Mouse (Mus musculus) liver, embryonic 11.5 days (tissue): ENCODE data around the gene Nav2. TPM values are rescaled to one million over a fixed set of nuclear protein-coding genes. Genes with fewer than 3 reads are reported as not detected.

ENCODE experiments used
- ATAC-seq: fragments of 200-750 bp; cut with Nextera tagmentation; replicated peaks from 2 replicates; pipeline ENCODE4 v1.8.0; 2017; ENCODE audit warnings: moderate number of reproducible peaks, mild to moderate bottlenecking, moderate TSS enrichment, moderate library complexity; ENCODE audit not compliant: low FRiP score
- DNase-seq: peaks from one replicate; pipeline ENCODE4 v3.0.0-alpha.2; 2017; ENCODE audit warnings: low spot score
- H3K27ac ChIP-seq: fragments of 300-500 bp; sonication (generic); 2 replicates; pipeline ENCODE4 v1.5.1; 2014; ENCODE audit warnings: mild to moderate bottlenecking, low read depth, low read length, control low read depth
- H3K27me3 ChIP-seq: fragments of 300-500 bp; sonication (generic); replicated peaks from 2 replicates; pipeline ENCODE4 v1.6.1; 2014; ENCODE audit warnings: low read length, mixed read lengths; ENCODE audit not compliant: control insufficient read depth, insufficient read depth
- H3K36me3 ChIP-seq: fragments of 300-500 bp; sonication (generic); 2 replicates; pipeline ENCODE4 v1.6.1; 2014; ENCODE audit warnings: mild to moderate bottlenecking, low read length, moderate library complexity, mixed read lengths; ENCODE audit not compliant: control insufficient read depth, insufficient read depth
- H3K4me1 ChIP-seq: fragments of 300-500 bp; sonication (generic); replicated peaks from 2 replicates; pipeline ENCODE4 v1.6.1; 2014; ENCODE audit warnings: low read length, mixed read lengths; ENCODE audit not compliant: control insufficient read depth, insufficient read depth
- H3K4me2 ChIP-seq: fragments of 300-500 bp; sonication (generic); 2 replicates; pipeline ENCODE4 v1.6.1; 2014; ENCODE audit warnings: mild to moderate bottlenecking, control low read depth, moderate library complexity
- H3K4me3 ChIP-seq: fragments of 300-500 bp; sonication (generic); 2 replicates; pipeline ENCODE4 v1.5.1; 2014; ENCODE audit warnings: low read depth, low read length, control low read depth
- H3K9ac ChIP-seq: fragments of 300-500 bp; sonication (generic); 2 replicates; pipeline ENCODE4 v1.6.1; 2014; ENCODE audit warnings: low read depth, low read length, control low read depth
- H3K9me3 ChIP-seq: fragments of 300-500 bp; sonication (generic); 2 replicates; pipeline ENCODE4 v1.6.1; 2016; ENCODE audit warnings: low read length, inconsistent platforms, mixed read lengths; ENCODE audit not compliant: control insufficient read depth
- WGBS: fragments of 180-500 bp; shearing (Covaris S2); extraction: QIAGEN DNeasy Blood & Tissue Kit; methylation state at CpG from one replicate; pipeline ENCODE4 v1.1.7; 2014; 5-methylcytosine and 5-hydroxymethylcytosine counted together
- polyA plus RNA-seq: library from polyadenylated mRNA; unstranded; fragments of >200 nt; fragmentation: Nextera tagmentation; extraction: Ambion mirVana; gene quantifications from 2 replicates; pipeline ENCODE4 v1.2.1, GENCODE M21; 2014

The Nav2 gene
- polyA plus RNA-seq, 1 experiment from 2014 or later, result 6.2 TPM

DNA sequence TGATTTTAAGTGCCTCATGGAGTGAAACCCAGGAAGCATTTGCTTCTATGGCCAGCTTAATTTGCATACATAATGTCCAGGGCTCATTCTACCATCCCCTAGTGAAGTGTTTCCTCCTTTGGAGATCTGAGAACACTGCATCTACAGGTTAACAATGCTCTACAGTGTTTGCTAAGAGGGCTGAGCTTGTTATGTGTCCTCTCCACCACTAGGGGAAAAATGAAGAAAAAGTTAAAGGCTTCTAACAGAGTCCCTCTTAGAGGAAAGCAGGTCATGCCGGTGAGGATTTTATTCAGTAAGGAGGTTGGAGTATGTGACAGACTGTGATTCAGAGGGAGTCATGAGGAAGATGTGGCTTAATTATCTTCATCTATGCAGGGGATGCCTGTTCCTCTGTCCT, 103.5 kb downstream of the Nav2 start:
- DNase-seq, result no peak
- no peak overlapping the region for H3K4me2 ChIP-seq
- no peak overlapping the region for H3K9ac ChIP-seq
- ATAC-seq, result no peak
- H3K27ac ChIP-seq, result no peak overlapping the region
- no peak overlapping the region for H3K4me3 ChIP-seq
- H3K4me1 ChIP-seq, result no peaks in the 10 kb centered on the region
- no peaks in the 10 kb centered on the region for H3K27me3 ChIP-seq
- no peaks in the 10 kb centered on the region for H3K36me3 ChIP-seq
- 71% methylated on average over 1 of the region's 1 CpGs for WGBS
- H3K9me3 ChIP-seq, result no peaks in the 10 kb centered on the region

DNA sequence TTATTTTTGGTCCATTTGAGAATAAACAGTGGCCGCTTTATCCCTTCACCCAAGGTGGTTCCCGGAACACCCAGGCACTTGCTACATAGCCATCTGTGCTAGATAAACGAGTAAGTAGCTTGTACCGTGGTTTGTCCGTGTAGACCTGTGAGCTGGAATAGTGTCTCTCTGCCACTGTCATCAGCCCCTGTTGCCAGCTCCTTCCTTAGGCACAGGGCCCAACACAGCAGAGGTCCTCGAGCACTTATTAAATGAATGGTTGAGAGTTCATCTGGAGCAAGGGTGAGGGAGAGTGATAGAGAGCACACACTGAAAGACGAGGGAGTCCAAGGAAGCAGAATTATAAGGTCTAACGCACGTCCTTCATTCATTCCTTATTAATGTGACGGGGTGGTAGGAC, 106.0 kb downstream of the Nav2 start:
- ATAC-seq (no peak), DNase-seq (no peak)
- Histone ChIP-seq H3K9ac (no peak overlapping the region), H3K27ac (no peak overlapping the region), H3K4me2 (no peak overlapping the region), H3K27me3 (no peaks in the 10 kb centered on the region), H3K9me3 (no peaks in the 10 kb centered on the region), H3K4me1 (no peaks in the 10 kb centered on the region), H3K4me3 (no peak overlapping the region), H3K36me3 (no peaks in the 10 kb centered on the region)
- WGBS, result 80% methylated on average over 10 of the region's 10 CpGs

DNA sequence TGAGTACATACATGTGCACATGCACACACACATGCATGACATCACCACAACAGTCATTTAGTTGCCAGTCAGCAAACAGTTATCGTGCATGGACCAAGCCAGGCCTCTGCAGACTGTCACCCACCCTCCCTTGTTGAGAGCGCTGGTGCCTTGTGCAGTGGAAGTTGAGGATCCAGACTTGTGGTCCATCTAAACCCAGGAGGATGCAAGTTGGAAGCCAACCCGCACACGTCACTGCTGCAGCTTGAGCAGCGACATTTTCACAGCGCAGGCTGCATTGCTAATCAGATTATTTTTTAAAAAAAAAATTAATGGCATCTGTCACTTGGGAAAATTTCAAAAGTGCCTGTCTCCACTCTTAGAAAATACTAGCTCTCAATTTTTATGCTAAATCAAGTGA, 106.8 kb downstream of the Nav2 start:
- DNase-seq (no peak), ATAC-seq (no peak)
- no peak overlapping the region for H3K9ac ChIP-seq
- H3K27ac ChIP-seq, result no peak overlapping the region
- 87% methylated on average over 6 of the region's 6 CpGs for WGBS
- no peak overlapping the region for H3K4me3 ChIP-seq
- no peaks in the 10 kb centered on the region for H3K4me1 ChIP-seq
- H3K9me3 ChIP-seq, result no peaks in the 10 kb centered on the region
- H3K4me2 ChIP-seq, result no peak overlapping the region
- H3K36me3 ChIP-seq, result no peaks in the 10 kb centered on the region
- H3K27me3 ChIP-seq, result no peaks in the 10 kb centered on the region

DNA sequence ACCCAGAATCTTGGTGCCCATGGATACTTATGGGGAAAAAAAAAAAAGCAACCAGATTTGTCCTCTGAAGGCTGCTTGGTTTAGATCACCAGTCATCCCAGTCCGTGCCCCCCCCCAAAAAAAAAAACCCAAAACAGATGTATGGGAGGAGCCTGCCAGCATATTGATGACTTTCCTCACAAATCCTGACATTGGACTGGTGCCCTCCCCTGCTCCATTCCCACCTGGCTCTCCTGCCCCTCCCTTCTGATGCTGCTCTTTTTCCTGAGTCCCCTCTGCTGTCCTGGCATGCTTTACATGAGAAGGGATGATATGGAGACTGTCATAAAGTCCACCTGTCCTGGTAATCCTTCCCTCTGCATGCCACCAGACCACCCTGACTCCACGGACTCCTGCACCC, 107.6 kb downstream of the Nav2 start:
- no peak for ATAC-seq
- Histone ChIP-seq H3K27me3 (no peaks in the 10 kb centered on the region), H3K4me3 (no peak overlapping the region), H3K4me1 (no peaks in the 10 kb centered on the region), H3K9me3 (no peaks in the 10 kb centered on the region), H3K27ac (no peak overlapping the region), H3K36me3 (no peaks in the 10 kb centered on the region), H3K9ac (no peak overlapping the region), H3K4me2 (no peak overlapping the region)
- 63% methylated on average over 2 of the region's 2 CpGs for WGBS
- no peak for DNase-seq

DNA sequence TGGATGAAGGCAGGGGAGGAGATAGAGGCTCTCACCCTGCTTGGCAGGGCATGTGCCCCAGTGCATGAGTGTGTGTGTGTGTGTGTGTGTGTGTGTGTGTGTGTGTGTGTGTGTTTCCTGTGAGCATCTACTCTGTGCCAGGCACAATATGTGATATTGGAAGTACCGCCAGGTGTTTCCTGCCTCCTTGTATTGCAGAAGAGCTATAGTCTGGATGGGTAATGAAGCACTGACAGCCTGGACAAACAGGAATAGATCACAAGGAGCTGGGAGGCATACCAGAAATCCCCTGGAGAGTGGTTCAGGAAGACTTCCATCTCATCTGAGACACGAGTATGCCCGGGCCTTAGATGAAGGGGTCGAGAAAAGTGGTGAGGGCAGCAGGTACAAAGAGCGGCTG, 109.3 kb downstream of the Nav2 start:
- H3K4me3 ChIP-seq, result no peak overlapping the region
- WGBS, result 79% methylated on average over 5 of the region's 5 CpGs

DNA sequence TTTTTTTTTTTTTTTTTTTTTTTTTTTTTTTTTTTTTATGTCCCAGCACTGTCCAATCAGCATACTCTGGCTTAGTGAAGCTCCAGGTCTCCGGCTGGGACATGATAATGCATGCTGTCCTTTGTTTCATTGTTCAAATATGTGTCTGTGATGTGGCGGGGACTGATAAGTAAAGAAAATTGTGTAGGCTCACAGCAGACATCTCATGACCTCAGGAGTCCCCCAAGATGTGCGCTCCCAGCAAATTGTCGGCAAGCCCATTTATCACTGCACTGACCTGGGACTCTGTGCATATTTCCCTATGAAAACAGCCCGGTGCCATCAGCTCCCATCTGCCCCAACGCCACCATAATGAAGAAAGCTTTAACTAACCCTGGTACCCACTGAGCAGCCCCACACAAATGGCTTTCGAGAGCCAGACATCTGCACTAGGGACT, 110.0 kb downstream of the Nav2 start:
- no peak for ATAC-seq
- H3K4me3 ChIP-seq, result no peak overlapping the region
- 58% methylated on average over 7 of the region's 7 CpGs for WGBS

More for the DNA sequence above, 109.3 kb downstream of the Nav2 start:
- Histone ChIP-seq H3K27me3 (no peaks in the 10 kb centered on the region), H3K9ac (no peak overlapping the region), H3K4me2 (no peak overlapping the region), H3K36me3 (no peaks in the 10 kb centered on the region), H3K27ac (no peak overlapping the region), H3K4me1 (no peaks in the 10 kb centered on the region), H3K9me3 (no peaks in the 10 kb centered on the region)
- DNase-seq, result no peak
- no peak for ATAC-seq

DNA sequence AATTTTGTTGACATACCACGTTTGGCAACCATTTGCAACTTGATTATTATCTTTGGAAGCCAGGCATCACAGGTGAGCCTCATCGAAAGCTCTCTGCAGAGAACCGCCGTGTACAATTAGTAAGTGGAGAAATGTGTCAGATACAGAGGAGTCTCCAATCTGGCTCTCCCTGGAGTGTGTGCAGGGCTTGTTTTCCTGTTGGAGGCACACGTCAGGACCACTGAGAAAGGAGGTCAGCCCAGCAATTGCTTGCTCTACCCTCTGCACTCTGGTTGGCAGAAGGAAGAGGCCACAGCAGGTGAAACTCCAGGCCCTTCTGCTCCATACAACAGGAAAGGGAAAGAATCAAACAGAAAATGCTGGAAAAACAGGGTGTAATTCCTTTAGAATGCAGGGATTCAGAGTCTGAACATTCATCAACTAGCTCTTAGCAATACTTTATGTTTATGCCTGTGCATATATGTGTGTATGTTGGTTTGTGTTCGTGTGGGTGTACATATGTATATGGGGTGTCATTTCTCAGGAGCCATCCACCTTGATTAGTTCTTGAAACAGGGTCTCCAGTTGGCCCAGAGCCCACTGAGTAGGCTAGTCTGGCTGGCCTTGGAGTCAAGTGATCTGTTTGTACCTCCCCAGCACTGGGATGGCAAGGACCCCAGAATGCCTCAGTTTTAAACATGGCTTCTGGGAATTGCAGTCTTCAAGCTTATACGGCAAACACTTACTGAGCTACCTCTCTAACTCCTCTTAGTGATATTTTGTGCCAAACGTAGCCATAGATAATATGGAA, 116.7 kb downstream of the Nav2 start:
- 65% methylated on average over 8 of the region's 8 CpGs for WGBS
- no peak overlapping the region for H3K4me3 ChIP-seq
- no peak overlapping the region for H3K4me2 ChIP-seq
- H3K36me3 ChIP-seq, result no peaks in the 10 kb centered on the region
- H3K27me3 ChIP-seq, result no peaks in the 10 kb centered on the region
- H3K27ac ChIP-seq, result no peak overlapping the region
- no peaks in the 10 kb centered on the region for H3K9me3 ChIP-seq
- H3K4me1 ChIP-seq, result no peaks in the 10 kb centered on the region
- DNase-seq, result no peak
- H3K9ac ChIP-seq, result no peak overlapping the region
- no peak for ATAC-seq

More for the DNA sequence above, 110.0 kb downstream of the Nav2 start:
- Histone ChIP-seq H3K4me2 (no peak overlapping the region), H3K36me3 (no peaks in the 10 kb centered on the region), H3K9ac (no peak overlapping the region), H3K9me3 (no peaks in the 10 kb centered on the region), H3K27me3 (no peaks in the 10 kb centered on the region), H3K4me1 (no peaks in the 10 kb centered on the region), H3K27ac (no peak overlapping the region)
- no peak for DNase-seq

DNA sequence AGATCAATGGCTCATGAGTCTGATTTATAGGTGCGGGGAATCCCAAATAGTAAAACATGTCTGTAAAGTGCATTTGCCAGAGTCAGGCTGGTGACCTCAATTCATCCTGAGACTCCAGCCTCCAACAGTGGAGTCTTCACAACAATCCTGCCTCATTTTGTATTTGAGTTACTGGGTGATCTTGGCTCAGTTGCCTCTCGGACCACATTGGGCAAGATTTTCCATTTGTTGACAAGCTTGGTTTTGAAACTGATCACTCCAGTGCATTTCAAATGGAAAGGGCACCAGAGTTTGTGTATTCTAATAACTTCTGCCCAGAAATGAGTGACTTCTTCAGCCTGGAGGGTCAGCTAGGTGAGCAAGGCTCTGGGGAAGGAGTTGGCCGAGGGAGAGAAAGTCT, 117.5 kb downstream of the Nav2 start:
- no peak overlapping the region for H3K27ac ChIP-seq
- WGBS, result 74% methylated on average over 3 of the region's 3 CpGs
- no peaks in the 10 kb centered on the region for H3K4me1 ChIP-seq
- H3K9ac ChIP-seq, result no peak overlapping the region
- ATAC-seq (no peak), DNase-seq (no peak)
- H3K27me3 ChIP-seq, result no peaks in the 10 kb centered on the region
- no peaks in the 10 kb centered on the region for H3K9me3 ChIP-seq
- no peak overlapping the region for H3K4me3 ChIP-seq
- H3K4me2 ChIP-seq, result no peak overlapping the region
- H3K36me3 ChIP-seq, result no peaks in the 10 kb centered on the region

DNA sequence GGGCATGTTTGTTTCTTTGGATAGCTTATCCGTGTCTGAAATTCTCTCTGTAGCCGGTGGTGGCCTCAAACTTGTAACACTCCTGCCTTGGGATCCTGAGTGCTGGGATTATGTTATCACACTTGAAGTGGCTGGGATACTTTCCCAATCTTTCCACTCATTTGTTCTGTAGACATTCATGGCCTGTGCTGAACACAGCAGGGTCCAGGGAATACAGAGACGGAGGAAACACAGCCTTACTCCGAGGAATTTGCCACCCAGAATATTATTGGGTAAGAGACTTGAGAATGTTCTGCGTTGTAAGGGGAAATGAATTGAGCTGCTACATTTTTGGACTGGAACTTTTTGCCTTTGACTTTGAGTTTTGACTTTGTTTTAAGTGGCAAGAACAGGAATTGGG, 118.0 kb downstream of the Nav2 start:
- ATAC-seq (no peak), DNase-seq (no peak)
- Histone ChIP-seq H3K4me1 (no peaks in the 10 kb centered on the region), H3K36me3 (no peaks in the 10 kb centered on the region), H3K27me3 (no peaks in the 10 kb centered on the region), H3K9ac (no peak overlapping the region), H3K4me3 (no peak overlapping the region), H3K4me2 (no peak overlapping the region), H3K27ac (no peak overlapping the region), H3K9me3 (no peaks in the 10 kb centered on the region)
- WGBS, result 68% methylated on average over 5 of the region's 5 CpGs
